Mouse (Mus musculus) bone marrow macrophage, adult 2 months (primary cell): ENCODE measurements around the gene Rrh.

ENCODE experiments used
- CTCF ChIP-seq: IDR thresholded peaks from 2 replicates; pipeline ENCODE4 v1.5.1; 2012; ENCODE audit warnings: low read depth, mild to moderate bottlenecking, low read length, moderate library complexity
- POLR2A ChIP-seq: IDR thresholded peaks from 2 replicates; pipeline ENCODE4 v1.6.1; 2012; ENCODE audit warnings: mild to moderate bottlenecking, low read depth, low read length, borderline replicate concordance

GRCm38 (mm10) chr3:129797341-129797740 lies 25.0 kb downstream of the Rrh start:
- no peak for TF ChIP-seq CTCF
- TF ChIP-seq POLR2A: no peak
